Mouse (Mus musculus) splenic B cell, adult 2 months (primary cell): ENCODE measurements at regions not wholly inside any gene's neighbourhood (a gene's known extent, or its start where the extent isn't known, plus 50 kb on each side); places are given as distances from the start of the nearest gene placed in this dataset.

Experiments used
- DNase-seq: peaks from one replicate; pipeline ENCODE4 v3.0.0-alpha.2; 2011; ENCODE audit warnings: low read depth, low spot score
- H3K27me3 ChIP-seq: 2 replicates; pipeline ENCODE4 v1.6.1; 2012; ENCODE audit warnings: mild to moderate bottlenecking, low read length, moderate library complexity, mixed read lengths; ENCODE audit not compliant: control insufficient read depth, poor library complexity, insufficient read depth, severe bottlenecking
- H3K36me3 ChIP-seq: 2 replicates; pipeline ENCODE4 v1.6.1; 2012; ENCODE audit warnings: mild to moderate bottlenecking, low read length, moderate library complexity, mixed read lengths; ENCODE audit not compliant: control insufficient read depth, poor library complexity, insufficient read depth, severe bottlenecking

- Histone ChIP-seq H3K36me3 (no peaks in the 10 kb centered on the region), H3K27me3 (no peaks in the 10 kb centered on the region)
- no peak for DNase-seq
Measured at GRCm38 (mm10) chr1:88994588-88995331, 75.5 kb upstream of the Sh3bp4 start.

- Histone ChIP-seq H3K36me3 (no peaks in the 10 kb centered on the region), H3K27me3 (no peaks in the 10 kb centered on the region)
- no peak for DNase-seq
Measured at GRCm38 (mm10) chr1:88995945-88996344, 74.3 kb upstream of the Sh3bp4 start.

- Histone ChIP-seq H3K36me3 (no peaks in the 10 kb centered on the region), H3K27me3 (no peaks in the 10 kb centered on the region)
- DNase-seq = no peak
Measured at GRCm38 (mm10) chr1:88996657-88997056, 73.6 kb upstream of the Sh3bp4 start.

GRCm38 (mm10) chr1:88997847-88998246 is 72.4 kb upstream of the Sh3bp4 start:
- H3K36me3 ChIP-seq = no peaks in the 10 kb centered on the region
- H3K27me3 ChIP-seq = no peaks in the 10 kb centered on the region
- DNase-seq = no peak

GRCm38 (mm10) chr1:89002326-89002725 is 67.9 kb upstream of the Sh3bp4 start:
- Histone ChIP-seq H3K27me3 (no peaks in the 10 kb centered on the region), H3K36me3 (no peaks in the 10 kb centered on the region)
- no peak for DNase-seq

GRCm38 (mm10) chr1:89003752-89004151 is 66.5 kb upstream of the Sh3bp4 start:
- Histone ChIP-seq H3K36me3 (no peaks in the 10 kb centered on the region), H3K27me3 (no peaks in the 10 kb centered on the region)
- DNase-seq = no peak

GRCm38 (mm10) chr1:89007476-89007875 is 62.7 kb upstream of the Sh3bp4 start:
- DNase-seq = no peak
- H3K27me3 ChIP-seq = no peaks in the 10 kb centered on the region
- no peaks in the 10 kb centered on the region for H3K36me3 ChIP-seq

- no peak for DNase-seq
- no peaks in the 10 kb centered on the region for H3K27me3 ChIP-seq
- no peaks in the 10 kb centered on the region for H3K36me3 ChIP-seq
Measured at GRCm38 (mm10) chr1:89010170-89010569, 60.0 kb upstream of the Sh3bp4 start.

GRCm38 (mm10) chr1:89011454-89011853 is 58.8 kb upstream of the Sh3bp4 start:
- H3K36me3 ChIP-seq = no peaks in the 10 kb centered on the region
- no peaks in the 10 kb centered on the region for H3K27me3 ChIP-seq
- no peak for DNase-seq

GRCm38 (mm10) chr1:89015385-89015784 is 54.8 kb upstream of the Sh3bp4 start:
- H3K36me3 ChIP-seq = no peaks in the 10 kb centered on the region
- no peaks in the 10 kb centered on the region for H3K27me3 ChIP-seq
- DNase-seq = no peak

- Histone ChIP-seq H3K36me3 (no peaks in the 10 kb centered on the region), H3K27me3 (no peaks in the 10 kb centered on the region)
- DNase-seq = peak; percentile 10
Measured at GRCm38 (mm10) chr1:89015845-89016244, 54.4 kb upstream of the Sh3bp4 start.

- Histone ChIP-seq H3K27me3 (no peaks in the 10 kb centered on the region), H3K36me3 (no peaks in the 10 kb centered on the region)
- DNase-seq = no peak
Measured at GRCm38 (mm10) chr1:89019778-89020373, 50.3 kb upstream of the Sh3bp4 start.
